Mouse (Mus musculus): ENCODE results near the gene Gria2. TPM values are rescaled to one million over a fixed set of nuclear protein-coding genes. Genes with fewer than 3 reads are reported as not detected.
A peak's percentile ranks its signal among the peaks of the same experiment; 100 is the strongest.

The Gria2 gene
- polyA plus RNA-seq (2015; fragmentation: Nextera tagmentation; extraction: Ambion mirVana): 186 and 187 TPM in 2 replicates

DNA sequence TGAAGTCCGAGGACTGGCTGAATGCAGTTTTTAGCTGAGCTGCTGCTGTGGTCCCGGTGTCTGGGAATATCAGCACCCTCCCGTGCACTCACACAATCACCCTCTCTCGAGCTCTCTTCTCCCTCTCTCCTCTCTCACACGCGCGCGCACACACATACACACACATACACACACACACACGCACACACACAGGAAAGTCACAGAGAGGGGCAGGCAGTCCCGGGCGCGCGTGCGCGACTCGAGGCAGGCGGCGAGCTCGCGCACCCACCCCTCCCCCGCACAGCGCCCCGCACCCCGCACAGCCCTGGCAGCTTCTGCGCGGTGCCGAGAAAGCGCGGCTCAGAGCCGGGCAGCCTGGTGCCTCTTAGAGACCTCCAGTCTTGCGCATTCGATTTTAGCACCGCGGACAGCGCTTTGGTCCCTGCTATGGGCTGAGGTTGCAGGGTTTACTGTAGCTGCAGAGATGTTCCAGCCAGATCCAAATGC is at the start of gene Gria2:
Gene Gria2 (minus strand): TSS at position 240 of the 486 bp plus-strand sequence.
- peak; percentile 96 for ATAC-seq
- H3K4me1 ChIP-seq (ENCODE audit: control insufficient read depth, insufficient read depth, low read depth, low read length): peaks cover 8% of the 10 kb centered on the region
- under 1% methylated on average over 35 of the region's 35 CpGs for WGBS

GRCm38 (mm10) chr3:80850947-80851346 is 48.3 kb upstream of the Gria2 start:
- H3K27ac ChIP-seq (ENCODE audit: low read depth, low read length): no peak overlapping the region
- no peaks in the 10 kb centered on the region for H3K27me3 ChIP-seq (replicated peaks; ENCODE audit: control insufficient read depth, insufficient read depth, low read length)
- WGBS: 84% methylated on average over 10 of the region's 10 CpGs
- no peak overlapping the region for H3K4me2 ChIP-seq (ENCODE audit: low read length)
- no peaks in the 10 kb centered on the region for H3K4me1 ChIP-seq (ENCODE audit: control insufficient read depth, insufficient read depth, low read depth, low read length)
- peaks cover 9% of the 10 kb centered on the region; the same call in 1 of the 2 replicates for H3K36me3 ChIP-seq (ENCODE audit: control insufficient read depth, insufficient read depth, low read length)
- no peak overlapping the region for H3K4me3 ChIP-seq (ENCODE audit: low read length)
- no peaks in the 10 kb centered on the region for H3K9me3 ChIP-seq (ENCODE audit: control insufficient read depth, low read length)
- no peak overlapping the region for H3K9ac ChIP-seq (ENCODE audit: low read depth, low read length)
- ATAC-seq: no peak

More for the DNA sequence above, at the start of gene Gria2:
- Histone ChIP-seq H3K9ac (ENCODE audit: low read depth, low read length) (peak within 1 kb of the TSS; percentile 72), H3K4me3 (ENCODE audit: low read length) (peak within 1 kb of the TSS; percentile 59), H3K27me3 (replicated peaks; ENCODE audit: control insufficient read depth, insufficient read depth, low read length) (no peaks in the 10 kb centered on the region), H3K27ac (ENCODE audit: low read depth, low read length) (peak within 1 kb of the TSS; percentile 93), H3K4me2 (ENCODE audit: low read length) (peak within 1 kb of the TSS; percentile 76), H3K9me3 (ENCODE audit: control insufficient read depth, low read length) (no peaks in the 10 kb centered on the region), H3K36me3 (ENCODE audit: control insufficient read depth, insufficient read depth, low read length) (no peaks in the 10 kb centered on the region)

DNA sequence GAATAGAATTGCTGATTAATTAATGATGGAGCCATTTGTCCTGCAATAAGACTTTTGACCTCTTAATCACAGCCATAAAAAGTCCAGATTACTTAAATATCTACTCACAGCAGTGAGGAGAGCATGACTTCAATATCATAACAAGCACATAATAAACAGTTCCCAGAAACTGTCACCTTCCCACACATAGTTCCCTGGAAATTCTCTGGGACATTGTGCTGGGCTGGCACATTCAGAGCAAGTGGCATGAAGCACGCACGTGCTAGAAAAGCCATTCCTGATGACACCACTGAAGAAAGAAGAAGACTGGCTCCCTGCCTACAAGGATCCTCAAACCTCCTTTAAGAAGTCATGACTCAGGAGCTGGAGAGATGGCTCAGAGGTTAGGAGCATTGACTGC is 43.0 kb upstream of the Gria2 start:
- Histone ChIP-seq H3K36me3 (ENCODE audit: control insufficient read depth, insufficient read depth, low read length) (peaks cover 9% of the 10 kb centered on the region; the same call in 1 of the 2 replicates), H3K4me2 (ENCODE audit: low read length) (no peak overlapping the region), H3K9ac (ENCODE audit: low read depth, low read length) (no peak overlapping the region), H3K4me3 (ENCODE audit: low read length) (no peak overlapping the region), H3K27ac (ENCODE audit: low read depth, low read length) (no peak overlapping the region), H3K4me1 (ENCODE audit: control insufficient read depth, insufficient read depth, low read depth, low read length) (no peaks in the 10 kb centered on the region), H3K27me3 (replicated peaks; ENCODE audit: control insufficient read depth, insufficient read depth, low read length) (no peaks in the 10 kb centered on the region), H3K9me3 (ENCODE audit: control insufficient read depth, low read length) (no peaks in the 10 kb centered on the region)
- 83% methylated on average over 2 of the region's 2 CpGs for WGBS
- ATAC-seq: no peak

DNA sequence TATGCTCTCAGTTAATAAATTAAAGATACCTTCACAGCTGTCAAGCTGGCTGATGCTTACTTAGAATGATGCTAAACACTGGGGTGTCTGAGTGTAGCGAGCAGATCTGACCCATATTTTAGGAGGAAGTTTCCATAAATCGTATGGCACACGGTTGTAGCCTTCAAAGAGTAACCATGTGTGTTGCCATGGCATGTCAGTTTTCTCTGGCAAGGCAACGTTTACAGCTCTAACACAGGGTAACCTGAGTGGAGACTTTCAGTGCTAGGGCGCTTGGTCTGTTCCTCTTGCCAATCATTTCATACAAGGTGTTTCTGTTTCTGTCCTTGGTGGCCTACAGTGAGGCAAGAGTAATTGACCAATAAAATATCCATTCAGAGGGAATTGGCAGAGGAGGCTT is 37.2 kb upstream of the Gria2 start:
- Histone ChIP-seq H3K9me3 (ENCODE audit: control insufficient read depth, low read length) (no peaks in the 10 kb centered on the region), H3K27ac (ENCODE audit: low read depth, low read length) (no peak overlapping the region), H3K9ac (ENCODE audit: low read depth, low read length) (no peak overlapping the region), H3K4me3 (ENCODE audit: low read length) (no peak overlapping the region), H3K4me1 (ENCODE audit: control insufficient read depth, insufficient read depth, low read depth, low read length) (no peaks in the 10 kb centered on the region), H3K27me3 (replicated peaks; ENCODE audit: control insufficient read depth, insufficient read depth, low read length) (no peaks in the 10 kb centered on the region), H3K36me3 (ENCODE audit: control insufficient read depth, insufficient read depth, low read length) (no peaks in the 10 kb centered on the region), H3K4me2 (ENCODE audit: low read length) (no peak overlapping the region)
- 88% methylated on average over 5 of the region's 5 CpGs for WGBS
- no peak for ATAC-seq

DNA sequence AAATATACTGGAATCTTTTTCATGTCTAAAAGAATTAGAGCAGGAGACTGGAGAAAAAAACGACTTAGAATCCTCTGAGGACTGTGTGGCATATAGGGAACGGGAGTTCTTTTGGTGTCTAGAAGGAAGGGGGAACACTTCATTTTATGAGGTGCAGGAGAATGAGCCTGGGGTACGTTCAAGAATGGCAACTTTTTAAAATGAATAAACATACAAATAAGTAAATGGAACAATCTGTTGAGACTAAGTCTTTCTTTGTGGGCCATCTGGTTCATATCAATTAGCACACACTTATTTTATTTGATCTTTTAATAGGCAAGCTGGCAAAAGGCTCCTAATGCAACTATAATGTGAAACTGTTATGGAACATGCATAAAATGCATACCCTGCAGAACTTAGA is 34.9 kb upstream of the Gria2 start:
- no peaks in the 10 kb centered on the region for H3K27me3 ChIP-seq (replicated peaks; ENCODE audit: control insufficient read depth, insufficient read depth, low read length)
- no peak overlapping the region for H3K27ac ChIP-seq (ENCODE audit: low read depth, low read length)
- H3K4me2 ChIP-seq (ENCODE audit: low read length): no peak overlapping the region
- no peak for ATAC-seq
- H3K4me3 ChIP-seq (ENCODE audit: low read length): no peak overlapping the region
- 69% methylated on average over 3 of the region's 3 CpGs for WGBS
- no peak overlapping the region for H3K9ac ChIP-seq (ENCODE audit: low read depth, low read length)
- no peaks in the 10 kb centered on the region for H3K4me1 ChIP-seq (ENCODE audit: control insufficient read depth, insufficient read depth, low read depth, low read length)
- no peaks in the 10 kb centered on the region for H3K9me3 ChIP-seq (ENCODE audit: control insufficient read depth, low read length)
- H3K36me3 ChIP-seq (ENCODE audit: control insufficient read depth, insufficient read depth, low read length): no peaks in the 10 kb centered on the region

DNA sequence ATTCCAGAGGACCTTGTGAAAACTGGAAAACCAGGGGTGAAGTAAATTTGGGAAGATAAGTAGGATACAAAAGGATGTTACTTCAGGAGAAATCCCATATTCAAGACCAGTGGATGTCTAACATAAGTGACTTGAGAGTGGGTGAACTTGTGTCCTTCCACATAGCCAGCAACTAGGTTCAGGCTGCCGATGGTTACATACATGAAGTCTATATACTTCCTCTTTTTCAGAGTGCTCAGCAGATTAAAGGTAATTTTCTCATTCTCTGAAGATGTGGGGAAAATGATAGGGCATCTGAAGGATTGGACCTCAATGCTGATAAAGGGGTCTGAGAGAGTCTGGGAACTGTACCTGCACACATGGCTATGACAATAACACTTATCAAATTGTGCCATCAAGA is 21.3 kb upstream of the Gria2 start:
- H3K27ac ChIP-seq (ENCODE audit: low read depth, low read length): no peak overlapping the region
- no peak overlapping the region for H3K4me2 ChIP-seq (ENCODE audit: low read length)
- H3K4me3 ChIP-seq (ENCODE audit: low read length): no peak overlapping the region
- H3K9me3 ChIP-seq (ENCODE audit: control insufficient read depth, low read length): no peaks in the 10 kb centered on the region
- no peak overlapping the region for H3K9ac ChIP-seq (ENCODE audit: low read depth, low read length)
- WGBS: 97% methylated on average over 1 of the region's 1 CpGs
- ATAC-seq: no peak
- no peaks in the 10 kb centered on the region for H3K36me3 ChIP-seq (ENCODE audit: control insufficient read depth, insufficient read depth, low read length)
- H3K27me3 ChIP-seq (replicated peaks; ENCODE audit: control insufficient read depth, insufficient read depth, low read length): no peaks in the 10 kb centered on the region
- H3K4me1 ChIP-seq (ENCODE audit: control insufficient read depth, insufficient read depth, low read depth, low read length): no peaks in the 10 kb centered on the region

GRCm38 (mm10) chr3:80818619-80819018 is 16.0 kb upstream of the Gria2 start:
- no peak for ATAC-seq
- Histone ChIP-seq H3K36me3 (ENCODE audit: control insufficient read depth, insufficient read depth, low read length) (no peaks in the 10 kb centered on the region), H3K27ac (ENCODE audit: low read depth, low read length) (no peak overlapping the region), H3K4me3 (ENCODE audit: low read length) (no peak overlapping the region), H3K4me1 (ENCODE audit: control insufficient read depth, insufficient read depth, low read depth, low read length) (no peaks in the 10 kb centered on the region), H3K4me2 (ENCODE audit: low read length) (no peak overlapping the region), H3K9ac (ENCODE audit: low read depth, low read length) (no peak overlapping the region), H3K27me3 (replicated peaks; ENCODE audit: control insufficient read depth, insufficient read depth, low read length) (no peaks in the 10 kb centered on the region), H3K9me3 (ENCODE audit: control insufficient read depth, low read length) (no peaks in the 10 kb centered on the region)
- 93% methylated on average over 1 of the region's 1 CpGs for WGBS

DNA sequence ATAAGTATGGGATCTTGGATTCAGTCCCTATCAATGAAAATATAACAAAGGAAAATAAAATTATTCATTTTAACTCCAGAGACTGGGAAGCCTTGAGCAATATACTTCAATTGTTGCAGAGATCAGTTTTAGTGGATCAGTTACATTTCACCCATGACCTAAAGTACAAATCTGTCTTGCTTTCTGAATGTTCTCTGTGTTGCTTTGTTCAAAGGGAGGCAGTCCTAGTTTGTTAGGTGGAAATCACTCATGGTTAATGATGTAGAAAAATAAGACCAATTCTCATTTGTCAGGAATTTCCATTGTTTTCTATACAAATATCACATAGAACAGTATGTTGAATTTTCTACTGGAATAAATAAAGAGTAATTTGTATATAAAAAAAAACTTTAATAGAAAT is 11.1 kb upstream of the Gria2 start:
- Histone ChIP-seq H3K4me3 (ENCODE audit: low read length) (no peak overlapping the region), H3K9ac (ENCODE audit: low read depth, low read length) (no peak overlapping the region), H3K9me3 (ENCODE audit: control insufficient read depth, low read length) (no peaks in the 10 kb centered on the region), H3K27ac (ENCODE audit: low read depth, low read length) (no peak overlapping the region), H3K27me3 (replicated peaks; ENCODE audit: control insufficient read depth, insufficient read depth, low read length) (no peaks in the 10 kb centered on the region), H3K4me2 (ENCODE audit: low read length) (no peak overlapping the region), H3K4me1 (ENCODE audit: control insufficient read depth, insufficient read depth, low read depth, low read length) (no peaks in the 10 kb centered on the region), H3K36me3 (ENCODE audit: control insufficient read depth, insufficient read depth, low read length) (no peaks in the 10 kb centered on the region)
- ATAC-seq: no peak

DNA sequence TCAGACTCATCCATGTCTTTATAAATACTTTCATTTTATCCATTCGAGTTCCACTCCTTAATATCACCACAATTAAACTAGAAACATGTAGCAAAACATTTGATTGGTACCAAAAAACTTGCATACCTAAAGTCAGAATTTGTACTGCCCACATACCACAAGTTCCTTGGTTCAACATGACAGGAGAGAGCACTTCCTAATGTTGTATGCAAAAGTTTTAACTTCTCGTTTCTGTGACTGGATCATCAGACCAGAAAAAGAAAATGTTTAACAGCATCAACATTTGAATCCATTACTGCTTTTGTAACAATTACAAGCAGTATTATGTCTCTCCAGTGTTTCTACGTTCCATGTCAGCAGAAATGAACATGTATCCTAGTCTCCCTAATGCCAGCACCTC is 9.6 kb upstream of the Gria2 start:
- no peak overlapping the region for H3K27ac ChIP-seq (ENCODE audit: low read depth, low read length)
- no peaks in the 10 kb centered on the region for H3K9me3 ChIP-seq (ENCODE audit: control insufficient read depth, low read length)
- ATAC-seq: no peak
- H3K4me3 ChIP-seq (ENCODE audit: low read length): no peak overlapping the region
- H3K36me3 ChIP-seq (ENCODE audit: control insufficient read depth, insufficient read depth, low read length): no peaks in the 10 kb centered on the region
- H3K4me2 ChIP-seq (ENCODE audit: low read length): no peak overlapping the region
- no peaks in the 10 kb centered on the region for H3K27me3 ChIP-seq (replicated peaks; ENCODE audit: control insufficient read depth, insufficient read depth, low read length)
- WGBS: 78% methylated on average over 3 of the region's 3 CpGs
- no peaks in the 10 kb centered on the region for H3K4me1 ChIP-seq (ENCODE audit: control insufficient read depth, insufficient read depth, low read depth, low read length)
- H3K9ac ChIP-seq (ENCODE audit: low read depth, low read length): no peak overlapping the region

GRCm38 (mm10) chr3:80805327-80805726 is 2.7 kb upstream of the Gria2 start:
- Histone ChIP-seq H3K9ac (ENCODE audit: low read depth, low read length) (no peak overlapping the region), H3K4me2 (ENCODE audit: low read length) (no peak overlapping the region), H3K4me3 (ENCODE audit: low read length) (no peak overlapping the region), H3K27me3 (replicated peaks; ENCODE audit: control insufficient read depth, insufficient read depth, low read length) (no peaks in the 10 kb centered on the region), H3K27ac (ENCODE audit: low read depth, low read length) (no peak overlapping the region), H3K4me1 (ENCODE audit: control insufficient read depth, insufficient read depth, low read depth, low read length) (peaks cover 3% of the 10 kb centered on the region; the same call in 1 of the 2 replicates), H3K9me3 (ENCODE audit: control insufficient read depth, low read length) (no peaks in the 10 kb centered on the region), H3K36me3 (ENCODE audit: control insufficient read depth, insufficient read depth, low read length) (no peaks in the 10 kb centered on the region)
- no peak for ATAC-seq
- 9% methylated on average over 1 of the region's 1 CpGs for WGBS
